Mouse (Mus musculus) brain, embryonic 14.5 days (tissue): ENCODE data around the gene Zfp984. TPM values are rescaled to one million over a fixed set of nuclear protein-coding genes. Genes with fewer than 3 reads are reported as not detected.
A peak's percentile ranks its signal among the peaks of the same experiment; 100 is the strongest.
"Not testable (repeated sequence)": the region's sequence is repeated elsewhere in the genome, so short reads cannot be mapped to it uniquely, and the experiment has no call there.

Source experiments
- DNase-seq: peaks from one replicate; pipeline ENCODE4 v3.0.0-alpha.2; 2011; ENCODE audit warnings: low read depth
- CTCF ChIP-seq: fragments of 200-500 bp; IDR thresholded peaks from 2 replicates; pipeline ENCODE4 v1.5.1; 2012; ENCODE audit warnings: inconsistent platforms, mild to moderate bottlenecking, moderate library complexity, borderline replicate concordance; ENCODE audit not compliant: insufficient read depth, insufficient read length; ENCODE audit errors: extremely low read depth
- POLR2A ChIP-seq: fragments of 200-500 bp; IDR thresholded peaks from 2 replicates; pipeline ENCODE4 v1.6.1; 2012; ENCODE audit warnings: mild to moderate bottlenecking, inconsistent platforms, borderline replicate concordance; ENCODE audit not compliant: poor library complexity, insufficient read depth, insufficient read length, severe bottlenecking; ENCODE audit errors: extremely low read depth
- polyA plus RNA-seq: library from polyadenylated mRNA; depleted of rRNA; stranded (reverse); fragments of >200 nt; gene quantifications from 2 replicates; pipeline ENCODE4 v1.2.3, GENCODE M21; 2012; rRNA removed

The Zfp984 gene
- 2.7 TPM in 2 replicates for polyA plus RNA-seq

DNA sequence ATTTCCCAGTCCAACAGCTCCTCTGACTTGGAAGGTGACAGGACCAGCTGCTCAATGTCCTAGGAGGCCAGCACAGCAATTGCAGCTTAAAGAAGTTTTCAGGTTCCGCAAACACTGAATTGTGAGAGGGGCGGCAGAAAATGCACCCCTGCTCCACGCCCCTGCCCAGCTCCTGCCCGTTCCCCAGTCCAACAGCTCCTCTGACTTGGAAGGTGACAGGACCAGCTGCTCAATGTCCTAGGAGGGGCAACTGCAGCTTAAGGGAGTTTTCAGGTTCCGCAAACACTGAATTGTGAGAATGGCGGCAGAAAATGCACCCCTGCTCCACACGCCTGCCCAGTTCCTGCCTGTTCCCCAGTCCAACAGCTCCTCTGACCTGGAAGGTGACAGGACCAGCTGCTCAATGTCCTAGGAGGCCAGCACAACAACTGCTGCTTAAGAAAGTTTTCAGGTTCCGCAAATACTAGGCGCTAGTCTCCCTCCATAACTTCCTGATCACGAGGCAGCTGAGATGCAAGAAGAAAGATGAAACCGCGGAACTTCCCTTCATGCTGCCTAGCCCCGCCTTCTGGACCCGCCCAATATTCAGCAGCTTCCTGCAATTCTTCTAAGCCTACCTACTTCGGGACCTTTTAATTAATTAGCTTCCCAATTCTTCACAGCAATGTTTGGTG lies at the start of gene Zfp984:
Gene Zfp984, minus strand, starts transcription at position 497 of the 674 bp plus-strand sequence.
- peak; percentile 68 for DNase-seq

DNA sequence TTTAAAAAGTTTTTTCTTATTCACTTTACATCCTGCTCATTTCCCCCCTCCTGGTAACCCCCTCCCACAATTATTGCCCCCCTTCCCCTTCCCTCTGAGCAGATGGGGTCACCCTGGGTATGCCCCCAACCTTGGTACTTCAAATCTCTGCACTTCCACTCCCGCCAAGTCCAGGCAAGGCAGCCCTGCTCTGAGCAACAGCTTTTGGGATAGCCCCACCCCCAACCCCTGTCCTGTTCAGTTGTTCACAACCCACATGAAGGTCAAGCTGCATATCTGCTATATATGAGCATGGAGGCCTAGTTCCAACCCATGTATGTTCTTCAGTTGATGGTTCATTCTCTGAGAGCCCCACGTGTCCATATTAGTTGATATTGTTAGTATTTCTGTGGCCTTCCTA lies 41.2 kb upstream of the Zfp984 start:
- no peak for DNase-seq
- no peak for TF ChIP-seq CTCF
- TF ChIP-seq POLR2A: no peak

DNA sequence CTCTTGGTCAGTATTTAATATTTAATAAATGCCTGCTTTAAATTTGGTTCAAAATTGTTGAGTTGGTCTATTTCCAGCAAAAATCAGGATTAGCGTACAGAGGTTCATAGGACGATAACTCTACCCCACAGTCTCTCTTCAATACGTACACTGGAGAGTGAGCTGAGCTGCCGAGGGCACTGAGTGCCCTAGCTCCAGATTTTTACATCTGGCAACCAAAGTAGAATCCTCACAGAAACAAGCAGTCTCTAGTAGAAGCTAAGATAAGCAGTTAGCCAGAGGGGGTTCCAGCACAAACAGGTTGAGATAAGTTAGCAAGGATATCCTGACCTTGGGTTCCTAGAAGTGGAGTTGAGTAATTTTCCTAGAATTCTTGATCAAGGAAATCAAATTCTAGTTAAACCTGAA lies 39.0 kb upstream of the Zfp984 start:
- TF ChIP-seq POLR2A (no peak), CTCF (no peak)
- DNase-seq: no peak

DNA sequence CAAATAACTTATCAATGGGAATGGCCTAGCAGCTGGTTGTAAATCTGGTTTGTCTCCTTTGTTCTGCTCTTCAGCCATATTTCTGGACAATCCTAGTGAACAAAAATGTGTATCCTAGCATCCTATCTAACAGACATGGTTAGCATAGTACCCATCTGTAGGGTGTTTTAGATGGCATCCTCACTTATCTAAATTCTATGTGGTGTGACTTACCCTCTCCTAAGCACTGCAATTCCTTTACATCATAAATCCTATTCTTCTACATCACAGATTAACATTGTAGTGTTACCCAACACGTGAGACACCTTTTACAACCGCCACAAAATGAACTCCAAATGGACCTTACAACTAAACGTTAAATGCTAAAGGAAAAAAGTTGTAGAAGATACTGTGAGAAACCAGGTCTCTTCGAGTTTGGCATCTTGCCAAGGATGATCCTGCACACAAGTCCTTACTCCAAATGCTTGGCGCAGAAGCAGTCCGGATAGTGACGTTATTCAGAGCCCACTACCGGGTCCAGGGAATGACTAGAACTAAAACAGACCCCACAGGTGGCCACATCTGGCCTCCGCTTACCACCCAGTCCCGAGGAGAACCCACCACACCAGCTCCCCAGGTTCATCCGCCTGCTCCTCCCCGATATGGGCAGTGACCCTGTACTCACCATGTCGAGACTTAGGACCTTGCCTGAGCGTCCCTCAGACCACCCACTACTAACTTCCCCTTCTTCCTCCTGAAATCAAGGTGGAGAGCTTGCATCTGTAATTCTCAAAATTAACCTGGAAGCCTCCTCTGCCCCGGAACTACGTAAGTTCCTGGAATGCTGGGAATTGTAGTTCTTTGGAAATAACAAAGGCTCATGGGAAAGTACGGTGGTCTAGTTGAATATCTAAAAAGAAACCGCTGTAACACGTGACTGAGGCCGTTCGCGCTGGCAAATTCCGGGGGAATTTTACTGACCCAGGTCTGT lies 38.3 kb upstream of the Zfp984 start, which contains the start of gene Zfp933:
Gene Zfp933, minus strand, starts transcription at position 753 of the 970 bp plus-strand sequence.
- peak; percentile 97 for DNase-seq
- TF ChIP-seq POLR2A (no peak), CTCF (no peak)

DNA sequence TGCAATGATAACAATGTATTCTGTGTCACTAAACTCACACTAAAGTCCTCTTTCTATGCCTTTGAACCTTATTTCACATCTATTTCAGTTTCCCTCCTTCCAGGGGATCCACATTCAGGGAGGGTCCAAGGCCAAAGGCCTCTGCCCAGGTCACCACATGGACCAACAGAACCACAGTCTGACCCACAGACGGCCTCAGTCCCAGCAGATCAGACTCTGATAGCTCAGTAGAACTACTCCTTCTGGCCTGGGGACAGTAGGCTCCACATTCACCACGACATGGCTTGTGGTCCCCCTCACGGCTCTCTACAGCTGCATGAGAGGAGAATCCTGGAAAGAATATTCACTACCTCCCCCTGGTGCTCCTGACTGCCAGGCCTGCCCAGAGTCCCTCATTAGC lies 33.3 kb upstream of the Zfp984 start:
- DNase-seq: no peak
- TF ChIP-seq CTCF (no peak), POLR2A (no peak)

DNA sequence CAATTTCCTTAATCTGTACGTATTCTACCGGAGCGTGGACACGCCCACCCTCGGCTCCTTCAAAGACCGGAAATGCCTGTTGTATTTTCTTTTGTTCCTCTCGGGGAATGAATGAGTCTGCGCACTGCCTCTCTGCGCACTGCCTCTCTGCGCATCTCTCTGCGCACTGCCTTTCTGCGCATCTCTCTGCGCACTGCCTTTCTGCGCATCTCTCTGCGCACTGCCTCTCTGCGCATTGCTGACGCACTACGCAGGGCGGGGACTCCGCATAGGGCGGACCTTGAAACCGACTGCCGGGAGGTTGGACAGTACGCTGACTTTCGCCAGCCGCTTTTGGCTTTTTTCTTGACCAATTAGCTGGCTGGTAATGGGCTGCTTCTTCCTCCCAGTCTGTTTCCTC lies 29.7 kb upstream of the Zfp984 start:
- not testable (repeated sequence) for DNase-seq

DNA sequence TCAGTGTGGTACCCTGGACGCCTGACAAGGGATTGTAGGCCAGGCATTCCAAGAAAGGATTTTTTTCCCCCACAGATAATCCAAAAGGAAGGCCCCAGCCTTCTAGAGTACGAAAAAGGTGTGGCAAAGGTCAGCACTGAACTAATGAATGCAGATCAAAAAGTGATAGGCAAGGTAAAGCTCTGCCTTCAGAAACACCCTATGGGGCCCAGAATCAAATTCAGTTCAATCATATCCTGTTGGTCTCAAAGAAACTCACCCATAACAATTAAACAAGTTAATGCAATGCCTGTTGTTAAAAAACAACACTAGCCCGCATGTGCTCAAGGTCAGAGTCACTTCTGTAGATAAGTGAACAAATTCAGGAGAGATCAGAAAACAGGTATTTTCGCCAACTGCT lies 14.8 kb upstream of the Zfp984 start:
- no peak for TF ChIP-seq CTCF
- TF ChIP-seq POLR2A: no peak
- DNase-seq: no peak

DNA sequence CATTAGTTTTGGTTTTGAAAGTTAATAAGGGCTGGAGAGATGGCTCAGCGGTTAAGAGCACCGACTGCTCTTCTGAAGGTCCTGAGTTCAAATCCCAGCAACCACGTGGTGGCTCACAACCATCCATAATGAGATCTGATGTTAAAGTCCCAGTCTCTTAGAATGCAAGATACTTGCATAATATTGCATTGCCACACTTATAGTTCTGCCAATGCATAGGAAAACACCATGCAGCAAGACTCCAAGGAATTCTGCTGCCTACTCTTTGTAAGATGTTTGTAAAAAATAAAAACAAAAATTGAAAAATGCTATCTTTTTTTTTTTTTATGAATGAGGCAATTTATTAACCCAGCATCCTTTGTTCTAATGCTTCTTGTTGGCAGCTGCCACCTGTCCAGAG lies 11.8 kb upstream of the Zfp984 start:
- DNase-seq: not testable (repeated sequence)

DNA sequence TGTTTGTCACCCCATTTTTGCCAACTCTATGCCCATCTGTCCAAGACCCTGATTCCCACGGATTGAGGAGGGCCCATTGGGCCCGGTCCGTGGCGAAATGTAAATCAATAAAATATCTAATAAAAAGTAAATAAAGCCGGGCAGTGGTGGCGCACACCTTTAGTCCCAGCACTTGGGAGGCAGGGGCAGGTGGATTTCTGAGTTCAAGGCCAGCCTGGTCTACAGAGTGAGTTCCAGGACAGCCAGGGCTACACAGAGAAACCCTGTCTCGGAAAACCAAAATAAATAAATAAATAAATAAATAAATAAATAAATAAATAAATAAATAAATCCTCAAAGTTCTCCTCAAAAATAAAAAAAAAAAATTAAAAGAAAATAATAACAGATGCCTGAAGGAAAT lies 10.1 kb upstream of the Zfp984 start:
- DNase-seq: not testable (repeated sequence)

DNA sequence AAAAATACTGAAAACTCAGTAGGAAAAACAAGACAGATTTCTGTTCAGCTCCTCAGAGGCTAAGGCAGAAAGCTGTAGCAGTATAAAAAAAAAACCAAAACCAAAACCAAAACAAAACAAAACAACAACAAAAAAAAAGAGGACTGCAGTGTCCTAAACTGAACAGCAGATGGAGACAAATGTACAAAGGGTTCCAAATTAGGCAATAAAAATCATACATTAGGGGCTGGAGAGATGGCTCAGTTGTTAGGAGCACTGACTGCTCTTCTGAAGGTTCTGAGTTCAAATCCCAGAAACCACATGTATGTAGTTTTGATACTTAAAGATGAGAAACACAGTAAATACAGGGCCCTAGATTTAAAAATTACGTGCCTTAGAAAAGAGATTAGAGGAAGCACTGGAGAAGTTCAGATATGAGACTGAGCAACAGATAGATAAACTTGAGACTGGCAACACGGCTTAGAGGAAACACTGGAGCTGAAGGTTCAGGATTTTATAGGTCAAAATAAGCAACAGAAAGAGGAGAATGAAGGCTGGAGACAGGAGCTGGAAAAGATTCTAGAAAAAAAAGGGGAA lies 5.1 kb upstream of the Zfp984 start:
- TF ChIP-seq CTCF: no peak
- TF ChIP-seq POLR2A: no peak
- DNase-seq: no peak

DNA sequence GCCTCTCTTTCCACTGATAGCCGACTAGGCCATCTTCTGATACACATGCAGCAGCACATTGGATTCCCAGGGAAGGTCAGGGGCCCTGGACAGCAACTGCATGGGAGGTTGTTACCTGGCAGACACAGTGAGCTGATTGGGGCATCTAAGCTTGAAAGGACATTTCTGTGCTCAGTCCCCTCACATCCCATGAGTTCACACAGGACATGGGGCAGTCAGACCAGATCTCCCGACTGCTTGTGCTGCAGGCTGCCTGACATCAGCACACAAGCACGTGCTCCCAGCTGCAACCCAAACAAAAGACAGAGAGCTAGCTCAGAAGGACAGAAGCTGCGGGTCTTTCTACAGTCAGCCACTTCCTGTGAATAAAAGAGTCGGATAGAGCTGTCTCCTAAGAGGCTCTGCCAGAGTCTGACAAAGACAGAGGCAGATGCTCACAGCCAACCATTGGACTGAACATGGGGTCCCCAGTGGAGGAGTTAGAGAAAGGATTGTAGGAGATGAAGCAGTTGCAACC lies 3.7 kb upstream of the Zfp984 start:
- TF ChIP-seq POLR2A (no peak), CTCF (no peak)
- no peak for DNase-seq

DNA sequence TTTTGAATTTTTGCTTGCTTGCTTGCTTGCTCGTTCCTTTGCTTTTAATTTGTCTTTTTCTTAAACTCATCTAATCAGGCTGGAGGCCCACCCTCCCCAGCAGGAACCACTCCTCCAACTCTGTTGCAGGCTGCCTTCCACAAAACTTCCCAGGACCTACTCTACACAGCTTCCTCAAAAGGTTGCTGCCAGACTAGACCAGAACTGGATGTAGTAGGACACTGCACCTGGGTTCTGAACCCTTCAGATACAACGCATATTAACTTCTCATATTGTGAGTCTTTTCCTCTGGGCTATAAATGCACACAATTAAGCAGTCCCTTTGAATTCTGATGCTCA lies 347 bp upstream of the Zfp984 start:
- DNase-seq: not testable (repeated sequence)

DNA sequence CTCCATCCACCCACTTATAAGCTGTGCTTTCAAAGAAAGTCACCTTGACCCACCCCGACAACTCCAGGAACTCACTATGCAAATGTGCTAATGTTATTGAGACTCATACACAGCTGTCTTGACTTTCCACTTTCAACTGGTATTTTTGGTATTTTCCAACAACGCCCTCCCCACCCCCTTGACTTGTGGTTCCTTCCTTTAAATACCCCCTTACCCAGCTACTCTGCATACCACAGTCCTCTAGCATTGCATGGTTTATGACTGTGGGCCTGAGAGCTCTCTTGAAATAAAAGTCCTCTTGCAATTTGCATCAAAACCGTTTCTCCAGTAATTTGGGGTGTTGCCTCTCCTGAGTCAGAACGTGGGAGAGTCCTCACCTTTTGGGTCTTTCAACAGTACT lies 1.1 kb downstream of the Zfp984 start:
- not testable (repeated sequence) for DNase-seq

DNA sequence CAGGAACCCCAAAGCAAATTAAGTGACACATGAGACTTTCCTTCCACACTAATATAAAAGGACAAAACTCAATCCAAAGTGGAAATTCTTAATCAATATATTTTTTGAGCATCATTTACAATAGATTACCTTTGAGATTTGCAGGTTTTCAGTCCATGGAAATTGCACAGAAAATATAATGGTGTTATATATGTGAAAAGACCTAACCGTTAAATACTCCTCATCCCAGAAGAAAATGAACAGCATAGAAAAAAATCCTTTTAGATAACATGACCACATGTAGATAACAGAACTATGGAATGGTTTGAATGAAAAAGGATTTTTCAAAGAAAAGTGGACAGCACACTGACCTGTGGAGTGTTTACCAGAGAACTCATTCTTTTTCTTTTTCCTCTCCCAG lies 14.3 kb downstream of the Zfp984 start:
- not testable (repeated sequence) for DNase-seq

DNA sequence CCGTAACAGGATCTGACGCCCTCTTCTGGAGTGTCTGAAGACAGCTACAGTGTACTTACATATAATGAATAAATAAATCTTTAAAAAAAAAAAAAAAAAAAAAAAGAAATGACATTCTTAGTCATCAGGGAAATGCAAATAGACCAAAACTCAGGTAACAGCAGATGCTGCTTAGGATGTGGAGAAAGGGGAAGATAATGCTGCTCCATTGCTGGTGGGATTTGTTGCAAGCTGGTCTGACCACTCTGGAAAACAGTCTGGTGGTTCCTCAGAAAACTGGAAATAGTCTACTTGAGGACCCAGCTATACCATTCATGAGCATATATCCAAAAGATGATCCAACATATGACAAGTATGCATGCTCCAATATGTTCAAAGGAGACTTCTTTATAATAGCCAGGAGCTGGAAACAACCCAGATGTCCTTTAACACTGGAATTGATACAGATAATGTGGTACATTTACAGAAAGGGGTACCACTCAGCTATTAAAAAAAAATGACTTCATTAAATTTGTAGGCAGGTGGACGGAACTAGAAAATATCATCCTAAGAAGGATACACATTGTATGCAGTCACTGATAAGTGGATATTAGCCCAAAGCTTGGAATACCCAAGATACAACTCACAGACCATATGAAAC lies 15.4 kb downstream of the Zfp984 start:
- not testable (repeated sequence) for DNase-seq

DNA sequence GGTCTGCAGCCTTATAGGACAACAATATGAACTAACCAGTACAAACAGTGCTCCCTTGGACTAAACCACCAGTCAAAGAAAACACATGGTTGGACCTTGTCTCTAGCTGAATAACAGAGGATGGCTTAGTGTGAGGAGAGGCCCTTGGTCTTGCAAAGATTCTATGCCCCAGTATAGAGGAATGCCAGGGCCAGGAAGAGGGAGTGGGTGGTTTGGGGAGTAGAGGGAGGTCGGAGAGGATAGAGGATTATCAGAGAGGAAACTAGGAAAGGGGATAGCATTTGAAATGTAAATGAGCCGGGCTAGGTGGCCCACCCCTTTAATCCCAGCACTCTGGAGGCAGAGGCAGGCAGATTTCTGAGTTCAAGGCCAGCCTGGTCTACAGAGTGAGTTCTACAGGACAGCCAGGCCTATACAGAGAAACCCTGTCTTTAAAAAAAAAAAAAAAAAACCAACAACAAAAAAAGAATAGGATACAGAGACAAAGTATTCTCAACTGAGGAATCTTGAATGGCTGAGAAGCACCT lies 16.1 kb downstream of the Zfp984 start:
- DNase-seq: not testable (repeated sequence)

DNA sequence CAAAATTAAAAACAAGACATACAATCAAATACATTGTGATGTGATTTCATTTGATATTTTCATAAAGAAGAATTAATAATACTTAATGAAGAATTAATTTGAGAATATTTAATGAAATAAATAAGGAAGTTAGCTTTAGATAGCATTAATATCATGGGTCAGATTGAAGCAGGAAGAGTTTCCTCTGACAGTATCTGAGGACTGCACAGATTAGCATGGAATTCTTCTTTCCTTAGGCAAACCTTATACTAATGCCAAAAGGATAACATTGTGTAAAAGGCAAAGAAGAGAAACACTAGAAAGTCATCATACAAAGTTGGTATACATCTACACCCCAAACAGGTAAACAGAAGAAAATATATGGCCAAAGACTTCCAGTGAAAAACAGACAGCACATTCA lies 17.9 kb downstream of the Zfp984 start:
- DNase-seq: not testable (repeated sequence)
